Mouse (Mus musculus) liver, adult 2 months (tissue): Measurements from ENCODE around the gene Cacna1g. TPM values are rescaled to one million over a fixed set of nuclear protein-coding genes. Genes with fewer than 3 reads are reported as not detected.

ENCODE experiments used
- DNase-seq: peaks from one replicate; pipeline ENCODE4 v3.0.0-alpha.2; 2011; ENCODE audit warnings: low read depth, low spot score; ENCODE audit errors: extremely low read depth
- H3K27ac ChIP-seq: fragments of 200-500 bp; replicated peaks from 2 replicates; pipeline ENCODE4 v1.5.1; 2012; ENCODE audit warnings: low read depth, mild to moderate bottlenecking, control low read depth, inconsistent platforms, low read length; ENCODE audit not compliant: insufficient read depth
- H3K27me3 ChIP-seq: fragments of 200-500 bp; 2 replicates; pipeline ENCODE4 v1.6.1; 2012; ENCODE audit warnings: mild to moderate bottlenecking, moderate library complexity, low read length, inconsistent platforms; ENCODE audit not compliant: control insufficient read depth, insufficient read depth
- H3K36me3 ChIP-seq: fragments of 200-500 bp; 2 replicates; pipeline ENCODE4 v1.6.1; 2012; ENCODE audit warnings: low read length, inconsistent platforms; ENCODE audit not compliant: control insufficient read depth, insufficient read depth
- H3K4me1 ChIP-seq: fragments of 200-500 bp; 2 replicates; pipeline ENCODE4 v1.6.1; 2011; ENCODE audit warnings: low read length; ENCODE audit not compliant: control insufficient read depth, insufficient read depth
- H3K4me3 ChIP-seq: fragments of 200-500 bp; 2 replicates; pipeline ENCODE4 v1.5.1; 2011; ENCODE audit warnings: low read depth, mild to moderate bottlenecking, control low read depth, low read length, moderate library complexity; ENCODE audit not compliant: insufficient read depth
- H3K79me2 ChIP-seq: fragments of 200-500 bp; 2 replicates; pipeline ENCODE4 v1.6.1; 2012; ENCODE audit warnings: inconsistent platforms, mild to moderate bottlenecking, low read length, moderate library complexity; ENCODE audit not compliant: control insufficient read depth, insufficient read depth
- H3K9ac ChIP-seq: fragments of 200-500 bp; 2 replicates; pipeline ENCODE4 v1.6.1; 2012; ENCODE audit warnings: low read depth, mild to moderate bottlenecking, control low read depth, inconsistent platforms, low read length
- CTCF ChIP-seq: fragments of 200-500 bp; IDR thresholded peaks from 2 replicates; pipeline ENCODE4 v1.5.1; 2011; ENCODE audit warnings: low read depth, low read length, control low read depth
- POLR2A ChIP-seq: fragments of 200-500 bp; IDR thresholded peaks from 2 replicates; pipeline ENCODE4 v1.6.1; 2011; ENCODE audit warnings: low read length, control low read depth; ENCODE audit not compliant: insufficient read depth; ENCODE audit errors: extremely low read depth
- WGBS: fragments of 180-500 bp; shearing (Covaris S2); methylation state at CpG from one replicate; pipeline ENCODE4 v1.1.7; 2018; 5-methylcytosine and 5-hydroxymethylcytosine counted together
- polyA plus RNA-seq: library from polyadenylated mRNA; depleted of rRNA; stranded (reverse); fragments of >200 nt; gene quantifications from 2 replicates; pipeline ENCODE4 v1.2.3, GENCODE M21; 2012
- total RNA-seq: library from RNA; depleted of rRNA; stranded (reverse); fragments of >200 nt; gene quantifications from 2 replicates; pipeline ENCODE4 v1.2.3, GENCODE M21; 2014

The Cacna1g gene
- total and polyA plus RNA-seq, 2 experiments = under 0.01 to 0.26 TPM

DNA sequence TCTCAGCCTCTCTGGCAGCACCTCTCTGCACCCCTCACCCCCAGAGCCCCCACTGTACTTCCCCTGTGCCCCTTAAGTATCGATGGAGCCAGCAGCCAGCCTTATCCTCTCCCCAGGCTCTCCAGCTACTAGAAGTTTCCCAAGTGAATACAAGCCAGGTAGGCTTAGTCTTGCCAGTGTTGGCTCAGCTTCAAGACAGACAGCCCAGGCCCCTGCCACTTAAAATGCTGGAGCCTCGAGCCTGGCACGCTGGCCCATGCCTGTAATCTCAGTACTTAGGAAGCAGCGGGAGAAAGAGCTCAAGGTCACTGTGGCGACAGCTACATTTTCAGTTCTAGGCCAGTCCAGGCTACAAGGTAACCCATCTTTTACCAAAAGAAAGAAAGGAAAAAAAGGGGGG, 24.1 kb downstream of the Cacna1g start:
- no peak overlapping the region for H3K4me3 ChIP-seq
- no peaks in the 10 kb centered on the region for H3K36me3 ChIP-seq
- no peak overlapping the region for H3K27ac ChIP-seq
- no peaks in the 10 kb centered on the region for H3K27me3 ChIP-seq
- 70% methylated on average over 5 of the region's 5 CpGs for WGBS
- no peaks in the 10 kb centered on the region for H3K4me1 ChIP-seq
- H3K9ac ChIP-seq = no peak overlapping the region
- no peak for DNase-seq
- TF ChIP-seq CTCF (no peak), POLR2A (no peak)
- H3K79me2 ChIP-seq = no peaks in the 10 kb centered on the region

DNA sequence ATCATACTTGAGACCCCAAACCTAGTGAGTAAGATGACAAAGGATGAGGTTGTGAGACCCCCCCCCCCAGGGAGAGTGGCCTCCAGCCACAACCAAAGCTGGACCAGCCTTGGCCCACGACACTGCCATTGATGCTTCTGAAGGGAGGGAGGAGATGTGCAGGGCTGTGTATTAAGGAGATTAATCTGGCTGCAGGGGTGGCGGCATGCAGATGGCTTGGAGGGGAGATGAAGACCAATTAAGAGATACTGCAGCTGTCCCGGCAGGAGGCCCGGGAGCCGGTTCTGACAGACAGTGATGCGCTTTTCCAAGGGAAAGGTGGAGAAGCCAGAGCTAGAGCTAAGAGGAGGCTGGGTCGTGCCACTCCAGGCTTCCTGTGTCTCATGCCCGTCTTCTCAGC, 24.8 kb downstream of the Cacna1g start:
- Histone ChIP-seq H3K4me1 (no peaks in the 10 kb centered on the region), H3K4me3 (no peak overlapping the region), H3K27me3 (no peaks in the 10 kb centered on the region; the same call in 1 of the 2 replicates), H3K36me3 (no peaks in the 10 kb centered on the region), H3K9ac (no peak overlapping the region), H3K79me2 (no peaks in the 10 kb centered on the region), H3K27ac (no peak overlapping the region)
- WGBS = 72% methylated on average over 8 of the region's 8 CpGs
- DNase-seq = no peak
- TF ChIP-seq POLR2A = no peak
- no peak for TF ChIP-seq CTCF

DNA sequence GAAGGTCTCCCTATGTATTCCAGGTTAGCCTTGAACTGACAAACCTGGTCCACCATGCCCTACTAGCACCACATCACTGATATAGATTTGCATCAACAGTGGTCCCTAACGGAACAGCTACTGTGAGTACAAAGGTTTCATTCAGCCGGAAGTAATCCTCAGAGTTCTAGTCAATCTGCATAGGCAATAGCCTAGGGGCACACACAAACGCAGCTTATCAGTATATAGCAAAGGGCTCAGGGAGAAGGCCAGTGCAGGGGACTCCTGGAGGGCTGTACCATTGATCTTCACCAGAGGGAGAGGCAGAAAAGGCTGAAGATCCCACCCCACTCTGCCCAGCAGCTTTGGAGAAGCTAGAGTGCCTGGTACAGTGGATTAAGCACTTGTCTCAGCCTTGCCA, 27.0 kb downstream of the Cacna1g start:
- Histone ChIP-seq H3K4me3 (no peak overlapping the region), H3K27ac (no peak overlapping the region), H3K79me2 (no peaks in the 10 kb centered on the region), H3K4me1 (no peaks in the 10 kb centered on the region), H3K27me3 (no peaks in the 10 kb centered on the region; the same call in 1 of the 2 replicates), H3K36me3 (no peaks in the 10 kb centered on the region), H3K9ac (no peak overlapping the region)
- TF ChIP-seq POLR2A (no peak), CTCF (no peak)
- DNase-seq = no peak
- 41% methylated on average over 3 of the region's 3 CpGs for WGBS

DNA sequence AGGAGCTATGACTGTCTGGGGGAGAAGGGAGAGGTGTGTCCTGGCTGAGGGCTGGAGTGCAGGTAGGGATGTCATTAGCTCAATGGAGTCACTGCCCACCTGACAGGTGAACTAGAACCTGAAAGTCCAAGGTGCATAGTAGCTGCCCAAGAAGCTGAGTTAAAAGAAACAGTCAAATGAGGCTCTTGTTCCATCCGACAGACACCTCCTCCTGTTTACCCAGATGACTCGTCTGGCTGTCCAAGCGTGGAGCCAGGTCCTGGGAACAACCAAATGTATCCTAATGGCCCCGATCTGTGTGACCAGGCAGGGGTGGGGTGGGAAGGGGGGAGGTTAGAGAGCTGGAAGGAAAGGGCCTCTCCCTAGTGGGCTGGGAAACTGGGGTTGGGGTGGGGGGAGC, 28.7 kb downstream of the Cacna1g start:
- no peak for DNase-seq

DNA sequence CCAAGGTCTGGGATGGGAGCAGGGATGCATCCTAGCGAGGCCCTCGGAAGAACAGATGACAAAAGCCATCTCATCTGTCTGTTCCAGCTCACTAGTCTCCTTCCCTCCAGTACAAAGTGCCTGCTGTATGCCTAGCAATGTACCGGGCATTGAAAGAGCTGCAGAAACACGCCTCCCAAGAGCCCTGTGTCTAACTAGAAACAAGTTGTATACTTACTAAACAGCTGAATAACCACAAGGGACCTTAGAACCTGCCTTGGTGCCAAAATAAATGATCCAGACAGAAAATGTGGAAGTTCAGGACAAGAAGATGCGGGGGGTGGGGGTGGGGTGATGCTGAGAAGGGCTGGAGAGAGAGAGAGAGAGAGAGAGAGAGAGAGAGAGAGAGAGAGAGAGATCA, 29.2 kb downstream of the Cacna1g start:
- no peak for TF ChIP-seq POLR2A
- no peak for TF ChIP-seq CTCF
- no peaks in the 10 kb centered on the region for H3K36me3 ChIP-seq
- 75% methylated on average over 5 of the region's 5 CpGs for WGBS
- no peaks in the 10 kb centered on the region for H3K79me2 ChIP-seq
- H3K27ac ChIP-seq = no peak overlapping the region
- no peaks in the 10 kb centered on the region for H3K4me1 ChIP-seq
- no peak overlapping the region for H3K4me3 ChIP-seq
- H3K9ac ChIP-seq = no peak overlapping the region
- DNase-seq = no peak
- no peaks in the 10 kb centered on the region; the same call in 1 of the 2 replicates for H3K27me3 ChIP-seq

More for the DNA sequence above, 28.7 kb downstream of the Cacna1g start:
- no peaks in the 10 kb centered on the region for H3K36me3 ChIP-seq
- H3K9ac ChIP-seq = no peak overlapping the region
- no peak for TF ChIP-seq POLR2A
- no peak for TF ChIP-seq CTCF
- WGBS = 49% methylated on average over 4 of the region's 4 CpGs
- no peaks in the 10 kb centered on the region for H3K79me2 ChIP-seq
- no peaks in the 10 kb centered on the region for H3K4me1 ChIP-seq
- H3K27me3 ChIP-seq = no peaks in the 10 kb centered on the region; the same call in 1 of the 2 replicates
- H3K4me3 ChIP-seq = no peak overlapping the region
- H3K27ac ChIP-seq = no peak overlapping the region

DNA sequence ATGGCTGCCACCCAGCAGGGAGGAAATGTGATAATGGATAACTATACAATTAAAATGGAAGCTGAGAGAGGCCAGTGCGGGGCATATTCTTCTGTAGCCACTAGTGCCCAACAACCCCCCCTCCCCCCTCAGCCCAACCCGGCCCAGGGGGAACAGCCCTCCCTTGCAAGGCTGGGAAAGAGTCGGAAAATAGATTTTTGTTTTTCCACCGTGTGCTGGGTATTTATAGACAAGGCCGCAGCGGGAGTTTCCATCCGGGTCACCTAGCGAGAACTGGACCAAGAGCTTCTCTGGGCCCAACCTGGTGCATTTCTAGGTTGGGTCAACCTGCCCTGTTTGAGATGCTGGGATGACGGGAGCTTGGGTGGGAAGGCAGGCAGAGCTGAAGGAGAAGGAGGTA, 32.2 kb downstream of the Cacna1g start:
- Histone ChIP-seq H3K4me3 (no peak overlapping the region), H3K79me2 (no peaks in the 10 kb centered on the region), H3K4me1 (no peaks in the 10 kb centered on the region), H3K27ac (no peak overlapping the region), H3K36me3 (no peaks in the 10 kb centered on the region), H3K27me3 (no peaks in the 10 kb centered on the region; the same call in 1 of the 2 replicates), H3K9ac (no peak overlapping the region)
- DNase-seq = no peak
- 84% methylated on average over 9 of the region's 9 CpGs for WGBS
- TF ChIP-seq POLR2A = no peak
- no peak for TF ChIP-seq CTCF
